Mouse (Mus musculus): ENCODE measurements around the gene Ide. TPM values are rescaled to one million over a fixed set of nuclear protein-coding genes. Genes with fewer than 3 reads are reported as not detected.

Gene Ide
- polyA plus RNA-seq, 1 experiment = 4.4 TPM

DNA sequence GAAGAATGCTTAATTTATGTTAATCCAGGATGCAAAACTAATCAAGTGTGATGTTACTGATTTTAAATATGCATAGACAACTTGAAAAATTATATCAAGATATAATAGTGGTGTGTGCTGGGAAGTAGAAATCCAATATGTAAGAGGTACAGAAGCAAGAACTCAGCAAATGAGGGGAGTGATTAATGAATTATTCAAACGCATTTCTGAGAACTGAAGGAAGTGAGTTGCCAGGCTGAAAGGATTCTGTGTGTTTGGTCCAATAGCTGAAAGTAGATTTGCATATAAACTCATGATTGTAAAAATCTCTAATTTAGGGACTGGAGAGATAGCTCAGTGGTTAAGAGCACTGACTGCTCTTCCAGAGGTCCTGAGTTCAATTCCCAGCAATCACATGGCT lies 31.3 kb upstream of the Ide start:
- no peaks in the 10 kb centered on the region for H3K9me3 ChIP-seq
- no peaks in the 10 kb centered on the region for H3K27me3 ChIP-seq (replicated peaks)
- H3K4me3 ChIP-seq (replicated peaks) = no peak overlapping the region
- no peak for TF ChIP-seq FLI1 (IDR thresholded peaks at IDR 0.05; ENCODE audit: low read length)
- TF ChIP-seq GATA1 (IDR thresholded peaks at IDR 0.05; ENCODE audit: borderline replicate concordance, low read length) = no peak
- no peaks in the 10 kb centered on the region for H3K36me3 ChIP-seq (replicated peaks; ENCODE audit: low read length)
- H3K4me1 ChIP-seq = peaks cover 31% of the 10 kb centered on the region

DNA sequence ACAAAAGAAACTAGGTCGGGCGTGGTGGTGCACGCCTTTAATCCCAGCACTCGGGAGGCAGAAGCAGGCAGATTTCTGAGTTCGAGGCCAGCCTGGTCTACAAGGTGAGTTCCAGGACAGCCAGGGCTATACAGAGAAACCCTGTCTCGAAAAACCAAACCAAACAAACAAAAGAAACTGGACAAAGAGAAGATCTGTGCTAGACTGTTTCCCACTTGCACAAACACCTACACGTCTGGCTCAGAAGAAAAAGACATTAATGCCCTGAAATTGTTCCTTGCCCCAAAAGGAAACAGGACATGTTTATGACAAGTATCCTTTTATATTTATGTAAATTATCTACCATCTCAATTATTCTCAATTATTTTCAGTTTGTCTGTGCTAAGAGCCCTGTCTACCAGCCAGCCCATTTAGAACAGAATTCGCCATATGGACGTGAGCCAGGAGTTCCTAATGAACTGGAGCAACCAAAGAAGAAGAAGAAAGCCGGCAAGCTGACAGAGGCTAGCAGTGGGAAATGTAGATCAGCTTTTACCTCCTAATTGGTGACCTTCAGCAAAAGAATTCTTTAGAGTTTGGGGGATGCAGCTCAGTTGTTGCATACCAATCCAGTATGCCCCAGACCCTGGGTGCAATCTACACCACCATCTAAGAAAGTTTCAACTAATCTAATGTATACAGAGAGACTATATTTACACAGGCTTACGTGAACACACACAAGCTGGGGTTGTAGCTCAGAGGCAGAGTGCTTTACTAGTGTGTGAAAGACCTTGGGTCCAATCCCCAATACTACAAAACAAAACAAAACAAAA lies 25.7 kb upstream of the Ide start:
- TF ChIP-seq FLI1 (IDR thresholded peaks at IDR 0.05; ENCODE audit: low read length) (no peak), GATA1 (IDR thresholded peaks at IDR 0.05; ENCODE audit: borderline replicate concordance, low read length) (no peak)
- Histone ChIP-seq H3K4me3 (replicated peaks) (no peak overlapping the region), H3K9me3 (no peaks in the 10 kb centered on the region), H3K4me1 (peaks cover 25% of the 10 kb centered on the region), H3K36me3 (replicated peaks; ENCODE audit: low read length) (no peaks in the 10 kb centered on the region), H3K27me3 (replicated peaks) (peaks cover 2% of the 10 kb centered on the region)

GRCm38 (mm10) chr19:37362545-37362944 lies 24.9 kb upstream of the Ide start:
- Histone ChIP-seq H3K4me1 (peaks cover 26% of the 10 kb centered on the region), H3K27me3 (replicated peaks) (peaks cover 2% of the 10 kb centered on the region), H3K36me3 (replicated peaks; ENCODE audit: low read length) (no peaks in the 10 kb centered on the region), H3K4me3 (replicated peaks) (no peak overlapping the region), H3K9me3 (no peaks in the 10 kb centered on the region)
- no peak for TF ChIP-seq FLI1 (IDR thresholded peaks at IDR 0.05; ENCODE audit: low read length)
- no peak for TF ChIP-seq GATA1 (IDR thresholded peaks at IDR 0.05; ENCODE audit: borderline replicate concordance, low read length)

- Histone ChIP-seq H3K4me3 (replicated peaks) (no peak overlapping the region), H3K4me1 (peaks cover 35% of the 10 kb centered on the region), H3K27me3 (replicated peaks) (peaks cover 2% of the 10 kb centered on the region), H3K9me3 (no peaks in the 10 kb centered on the region), H3K36me3 (replicated peaks; ENCODE audit: low read length) (peaks cover 1% of the 10 kb centered on the region)
- TF ChIP-seq FLI1 (IDR thresholded peaks at IDR 0.05; ENCODE audit: low read length) (no peak), GATA1 (IDR thresholded peaks at IDR 0.05; ENCODE audit: borderline replicate concordance, low read length) (no peak)
Observed at GRCm38 (mm10) chr19:37360044-37360443, 22.4 kb upstream of the Ide start.

DNA sequence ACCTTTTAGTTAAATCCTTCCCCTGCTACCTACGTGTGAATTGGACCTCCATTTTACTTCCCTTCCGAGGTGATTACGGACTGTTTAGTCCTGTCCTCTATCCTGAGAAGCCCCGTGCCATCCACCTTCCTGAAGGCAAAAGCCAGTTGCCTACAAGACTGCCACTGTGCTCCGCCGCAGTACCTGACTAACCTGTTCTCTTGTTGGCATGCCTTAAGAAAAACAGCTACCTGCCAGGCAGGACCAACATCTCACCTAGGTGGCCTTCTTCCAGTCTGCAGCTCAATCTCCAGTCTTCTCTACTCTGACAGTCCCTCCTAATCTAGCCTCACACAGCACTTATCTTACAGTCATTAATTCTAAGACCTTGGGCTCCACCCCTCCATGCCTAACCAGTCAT lies 15.7 kb upstream of the Ide start:
- no peak overlapping the region for H3K4me3 ChIP-seq (replicated peaks)
- H3K36me3 ChIP-seq (replicated peaks; ENCODE audit: low read length) = peaks cover 33% of the 10 kb centered on the region
- H3K27me3 ChIP-seq (replicated peaks) = no peaks in the 10 kb centered on the region
- peaks cover 42% of the 10 kb centered on the region for H3K4me1 ChIP-seq
- H3K9me3 ChIP-seq = peaks cover 11% of the 10 kb centered on the region
- TF ChIP-seq GATA1 (IDR thresholded peaks at IDR 0.05; ENCODE audit: borderline replicate concordance, low read length) = no peak
- TF ChIP-seq FLI1 (IDR thresholded peaks at IDR 0.05; ENCODE audit: low read length) = no peak

DNA sequence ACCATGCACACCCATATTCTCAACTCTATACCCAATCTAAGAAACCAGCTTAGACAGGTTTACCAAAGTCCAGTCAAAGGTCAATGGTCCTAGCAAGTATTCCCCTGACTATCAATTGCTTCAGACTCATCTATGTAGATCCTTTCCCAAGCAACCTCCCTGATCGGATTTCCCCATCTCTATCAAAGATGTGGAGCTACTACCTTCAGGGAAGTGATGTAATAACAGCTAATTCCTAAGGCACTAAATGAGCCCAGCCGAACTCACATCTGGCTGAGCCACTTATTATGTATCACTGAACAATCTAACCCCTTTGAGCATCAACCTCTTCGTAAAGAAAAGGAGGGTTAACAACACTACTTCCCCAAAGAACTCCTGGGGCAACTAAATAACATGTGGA lies 15.1 kb upstream of the Ide start:
- TF ChIP-seq FLI1 (IDR thresholded peaks at IDR 0.05; ENCODE audit: low read length) = no peak
- no peak for TF ChIP-seq GATA1 (IDR thresholded peaks at IDR 0.05; ENCODE audit: borderline replicate concordance, low read length)
- Histone ChIP-seq H3K9me3 (peaks cover 11% of the 10 kb centered on the region), H3K4me3 (replicated peaks) (no peak overlapping the region), H3K27me3 (replicated peaks) (no peaks in the 10 kb centered on the region), H3K4me1 (peaks cover 38% of the 10 kb centered on the region), H3K36me3 (replicated peaks; ENCODE audit: low read length) (peaks cover 33% of the 10 kb centered on the region)

GRCm38 (mm10) chr19:37348952-37349351 lies 11.3 kb upstream of the Ide start:
- Histone ChIP-seq H3K27me3 (replicated peaks) (no peaks in the 10 kb centered on the region), H3K9me3 (peaks cover 11% of the 10 kb centered on the region), H3K4me3 (replicated peaks) (no peak overlapping the region), H3K4me1 (peaks cover 42% of the 10 kb centered on the region), H3K36me3 (replicated peaks; ENCODE audit: low read length) (peaks cover 31% of the 10 kb centered on the region)
- TF ChIP-seq FLI1 (IDR thresholded peaks at IDR 0.05; ENCODE audit: low read length) (no peak), GATA1 (IDR thresholded peaks at IDR 0.05; ENCODE audit: borderline replicate concordance, low read length) (no peak)

- H3K9me3 ChIP-seq = peaks cover 11% of the 10 kb centered on the region
- no peaks in the 10 kb centered on the region for H3K27me3 ChIP-seq (replicated peaks)
- H3K4me3 ChIP-seq (replicated peaks) = no peak overlapping the region
- H3K4me1 ChIP-seq = peaks cover 38% of the 10 kb centered on the region
- TF ChIP-seq GATA1 (IDR thresholded peaks at IDR 0.05; ENCODE audit: borderline replicate concordance, low read length) (no peak), FLI1 (IDR thresholded peaks at IDR 0.05; ENCODE audit: low read length) (no peak)
- peaks cover 26% of the 10 kb centered on the region for H3K36me3 ChIP-seq (replicated peaks; ENCODE audit: low read length)
Observed at GRCm38 (mm10) chr19:37348331-37348730, 10.7 kb upstream of the Ide start.

DNA sequence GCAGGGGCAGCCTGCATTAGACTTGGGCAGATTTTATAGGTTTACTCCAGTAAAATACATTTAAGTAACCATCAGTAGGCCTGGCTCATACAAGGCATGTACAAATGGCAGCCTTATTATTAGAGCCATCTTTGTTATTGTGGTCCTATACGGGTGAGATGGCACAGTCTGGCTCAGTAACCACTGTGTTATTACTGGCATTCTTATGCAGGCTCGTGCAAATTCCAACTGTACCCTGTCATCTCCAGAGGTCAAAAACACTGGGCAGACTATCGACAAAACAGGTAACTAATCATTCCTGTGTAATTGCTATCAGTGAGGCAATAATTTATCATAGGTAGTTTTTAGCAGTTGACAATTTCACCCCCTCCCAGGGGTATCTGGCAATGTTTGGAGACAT lies 8.6 kb upstream of the Ide start:
- Histone ChIP-seq H3K4me1 (peaks cover 32% of the 10 kb centered on the region), H3K36me3 (replicated peaks; ENCODE audit: low read length) (peaks cover 5% of the 10 kb centered on the region), H3K27me3 (replicated peaks) (no peaks in the 10 kb centered on the region), H3K9me3 (no peaks in the 10 kb centered on the region), H3K4me3 (replicated peaks) (no peak overlapping the region)
- TF ChIP-seq GATA1 (IDR thresholded peaks at IDR 0.05; ENCODE audit: borderline replicate concordance, low read length) (no peak), FLI1 (IDR thresholded peaks at IDR 0.05; ENCODE audit: low read length) (no peak)

- Histone ChIP-seq H3K36me3 (replicated peaks; ENCODE audit: low read length) (peaks cover 1% of the 10 kb centered on the region), H3K4me3 (replicated peaks) (no peak overlapping the region), H3K9me3 (no peaks in the 10 kb centered on the region), H3K27me3 (replicated peaks) (no peaks in the 10 kb centered on the region), H3K4me1 (peaks cover 31% of the 10 kb centered on the region)
- TF ChIP-seq GATA1 (IDR thresholded peaks at IDR 0.05; ENCODE audit: borderline replicate concordance, low read length) (no peak), FLI1 (IDR thresholded peaks at IDR 0.05; ENCODE audit: low read length) (no peak)
Observed at GRCm38 (mm10) chr19:37343899-37344298, 6.2 kb upstream of the Ide start.
